Mouse (Mus musculus) kidney, postnatal 14 days (tissue): ENCODE results near the gene Ptchd1.

Source experiments
- DNase-seq: peaks from one replicate; pipeline ENCODE4 v3.0.0; 2022; ENCODE audit warnings: mixed read lengths

Gene Ptchd1

GRCm38 (mm10) chrX:155623701-155624281, at the start of gene Ptchd1:
Gene Ptchd1 (minus strand): TSS chrX:155623814.
- no peak for DNase-seq

- DNase-seq = no peak
These were observed 34.4 kb upstream of the Ptchd1 start for GRCm38 (mm10) chrX:155657971-155658370.

- no peak for DNase-seq
These were observed 22.4 kb upstream of the Ptchd1 start for GRCm38 (mm10) chrX:155645975-155646374.

- DNase-seq = peak; percentile 9
These were observed 20.4 kb upstream of the Ptchd1 start for GRCm38 (mm10) chrX:155643975-155644374.

GRCm38 (mm10) chrX:155625671-155626196, 2.1 kb upstream of the Ptchd1 start:
- DNase-seq = no peak

- DNase-seq = no peak
These were observed 1.3 kb upstream of the Ptchd1 start for GRCm38 (mm10) chrX:155624895-155625294.

- DNase-seq = no peak
These were observed 777 bp upstream of the Ptchd1 start, which contains the start of gene Gm15155 for GRCm38 (mm10) chrX:155624341-155624841. Gene Gm15155 (plus strand): TSS chrX:155624741.

GRCm38 (mm10) chrX:155622961-155623599, 534 bp downstream of the Ptchd1 start:
- DNase-seq = no peak

- DNase-seq = no peak
These were observed 1.1 kb downstream of the Ptchd1 start for GRCm38 (mm10) chrX:155622527-155622926.

GRCm38 (mm10) chrX:155601196-155601595, 22.4 kb downstream of the Ptchd1 start:
- no peak for DNase-seq

- DNase-seq = no peak
These were observed 27.2 kb downstream of the Ptchd1 start for GRCm38 (mm10) chrX:155596390-155596789.

- no peak for DNase-seq
These were observed 28.9 kb downstream of the Ptchd1 start for GRCm38 (mm10) chrX:155594685-155595084.

GRCm38 (mm10) chrX:155592467-155592866, 31.1 kb downstream of the Ptchd1 start:
- no peak for DNase-seq

- no peak for DNase-seq
These were observed 32.1 kb downstream of the Ptchd1 start for GRCm38 (mm10) chrX:155591490-155591889.

GRCm38 (mm10) chrX:155584586-155584985, 39.0 kb downstream of the Ptchd1 start:
- DNase-seq = no peak

GRCm38 (mm10) chrX:155579791-155580190, 43.8 kb downstream of the Ptchd1 start:
- no peak for DNase-seq

GRCm38 (mm10) chrX:155572396-155572795, 51.2 kb downstream of the Ptchd1 start:
- no peak for DNase-seq

- no peak for DNase-seq
These were observed 79.8 kb downstream of the Ptchd1 start for GRCm38 (mm10) chrX:155543780-155544179.
